Mouse (Mus musculus) bone marrow, adult 2 months (tissue): Measurements from ENCODE around the gene Ocrl.

ENCODE experiments used
- CTCF ChIP-seq: fragments of 200-500 bp; IDR thresholded peaks from 2 replicates; pipeline ENCODE4 v1.5.1; 2011; ENCODE audit warnings: low read length, control low read depth; ENCODE audit not compliant: control insufficient read depth, insufficient read depth
- POLR2A ChIP-seq: fragments of 200-500 bp; IDR thresholded peaks from 2 replicates; pipeline ENCODE4 v1.6.1; 2011; ENCODE audit warnings: low read depth, mild to moderate bottlenecking, control low read depth, low read length, borderline replicate concordance; ENCODE audit not compliant: control insufficient read depth

DNA sequence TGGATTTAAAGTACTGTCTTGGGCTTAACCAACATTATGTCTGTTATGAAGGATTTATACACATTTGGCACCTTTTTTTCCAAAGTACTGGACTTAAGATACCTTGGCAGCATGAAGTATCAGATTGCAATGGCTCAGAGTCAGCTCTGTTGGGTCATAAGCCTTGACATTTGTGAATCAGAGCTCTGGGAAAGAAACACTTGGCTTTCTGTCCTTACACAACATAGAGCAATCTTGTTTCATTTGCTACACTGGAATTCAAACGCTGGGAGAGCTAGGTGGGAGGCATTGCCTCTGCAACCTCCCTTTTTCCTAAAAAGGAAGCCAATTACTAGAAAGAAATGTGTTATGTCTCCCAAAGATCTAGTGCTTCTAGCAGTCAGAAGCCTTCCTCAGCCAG lies 4.6 kb downstream of the Ocrl start:
- TF ChIP-seq CTCF: no peak
- no peak for TF ChIP-seq POLR2A
